Comparison of ENCODE assay signal across 27 mouse cellular contexts in genomic region chr19:29021754-29022345, GRCm38 (mm10). TPM values are rescaled to one million over a fixed set of nuclear protein-coding genes. Genes with fewer than 3 reads are reported as not detected.
"Had no signal": no experiment of that assay in that cellular context is flagged by ENCODE, and none has a peak within 500 bp of the region (broad histone marks: within the 10 kb centered on the region; RNA-seq: fewer than 3 reads in every experiment).

No protein-coding gene starts in this region.

- DNase-seq: kidney, adult 2 months; kidney, postnatal 25 days; left cerebral cortex, postnatal 4 days; liver, postnatal 0 days; lung, embryonic 14.5 days; lung, postnatal 36 days; retina, postnatal 1 day; right cerebral cortex, postnatal 25 days; spleen, adult 18-20 months; thymus, adult 2 months; thymus, postnatal 14 days; thymus, postnatal 4 days had no signal

- H3K9ac ChIP-seq: limb, embryonic 13.5 days; liver, embryonic 14.5 days; liver, postnatal 0 days; lung, embryonic 14.5 days; midbrain, embryonic 13.5 days; neural tube, embryonic 13.5 days; stomach, embryonic 15.5 days had no signal

- H3K27me3 ChIP-seq: limb, embryonic 13.5 days; megakaryocyte, embryonic 14.5 days; midbrain, embryonic 13.5 days; neural tube, embryonic 13.5 days; stomach, embryonic 15.5 days had no signal

- H3K27ac ChIP-seq: hindbrain, postnatal 0 days; kidney, postnatal 0 days; limb, embryonic 13.5 days; liver, embryonic 14.5 days; midbrain, embryonic 10.5 days; midbrain, embryonic 13.5 days; neural tube, embryonic 13.5 days; stomach, embryonic 15.5 days had no signal

- H3K4me1 ChIP-seq: midbrain, embryonic 10.5 days; stomach, embryonic 15.5 days had no signal

- ATAC-seq: hindbrain, postnatal 0 days; inflammation-experienced regulatory T-cells, adult 6 months; liver, postnatal 0 days; lung, postnatal 0 days; midbrain, embryonic 13.5 days; midbrain, embryonic 16.5 days had no signal

- H3K4me3 ChIP-seq: limb, embryonic 13.5 days; megakaryocyte, embryonic 14.5 days; midbrain, embryonic 10.5 days; midbrain, embryonic 13.5 days; myocyte; neural tube, embryonic 13.5 days; stomach, embryonic 15.5 days had no signal

- H3K4me2 ChIP-seq: limb, embryonic 13.5 days; liver, embryonic 11.5 days; lung, embryonic 14.5 days; midbrain, embryonic 13.5 days; neural tube, embryonic 13.5 days; stomach, embryonic 15.5 days had no signal

- H3K9me3 ChIP-seq: limb, embryonic 13.5 days; megakaryocyte, embryonic 14.5 days; midbrain, embryonic 10.5 days; midbrain, embryonic 13.5 days; neural tube, embryonic 13.5 days; stomach, embryonic 15.5 days had no signal

RNA-seq across cellular contexts. Expression of gene 4430402I18Rik, which starts 54.2 kb away (rescaled TPM):
- total RNA-seq: neutrophil, adult 5-6 weeks had no signal
- polyA plus RNA-seq: inflammation-experienced regulatory T-cells, adult 6 months had no signal
